Mouse (Mus musculus) hindbrain, postnatal 0 days (tissue): ENCODE measurements at regions not wholly inside any gene's neighbourhood (a gene's known extent, or its start where the extent isn't known, plus 50 kb on each side); places are given as distances from the start of the nearest gene placed in this dataset.

Experiments used
- ATAC-seq: fragments of 200-750 bp; cut with Nextera tagmentation; 2 replicates; pipeline ENCODE4 v1.8.0; 2017; ENCODE audit warnings: mild to moderate bottlenecking, moderate TSS enrichment, moderate library complexity
- DNase-seq: peaks from one replicate; pipeline ENCODE4 v3.0.0-alpha.2; 2015; ENCODE audit warnings: low spot score
- H3K27ac ChIP-seq: fragments of 300-500 bp; sonication (generic); 2 replicates; pipeline ENCODE4 v1.5.1; 2014; ENCODE audit warnings: mild to moderate bottlenecking
- H3K27me3 ChIP-seq: fragments of 300-500 bp; sonication (generic); 2 replicates; pipeline ENCODE4 v1.6.1; 2014; ENCODE audit warnings: low read length, mixed read lengths; ENCODE audit not compliant: insufficient read depth
- H3K36me3 ChIP-seq: fragments of 300-500 bp; sonication (generic); 2 replicates; pipeline ENCODE4 v1.6.1; 2014; ENCODE audit warnings: low read length, mixed read lengths; ENCODE audit not compliant: insufficient read depth
- H3K4me1 ChIP-seq: fragments of 300-500 bp; sonication (generic); 2 replicates; pipeline ENCODE4 v1.6.1; 2014; ENCODE audit warnings: antibody characterized with exemption, low read length, mixed read lengths; ENCODE audit not compliant: insufficient read depth
- H3K4me2 ChIP-seq: fragments of 300-500 bp; sonication (generic); 2 replicates; pipeline ENCODE4 v1.6.1; 2014; ENCODE audit warnings: low read depth, mild to moderate bottlenecking, low read length, moderate library complexity, mixed read lengths
- H3K4me3 ChIP-seq: fragments of 300-500 bp; sonication (generic); 2 replicates; pipeline ENCODE4 v1.5.1; 2014; ENCODE audit warnings: low read length
- H3K9ac ChIP-seq: fragments of 300-500 bp; sonication (generic); replicated peaks from 2 replicates; pipeline ENCODE4 v1.6.1; 2014; ENCODE audit warnings: mild to moderate bottlenecking, low read length, moderate library complexity, mixed read lengths
- H3K9me3 ChIP-seq: fragments of 300-500 bp; sonication (generic); 2 replicates; pipeline ENCODE4 v1.6.1; 2016; ENCODE audit warnings: low read length, mixed read lengths
- CTCF ChIP-seq: IDR thresholded peaks from 2 replicates; pipeline ENCODE4 v1.5.1; 2016; ENCODE audit warnings: antibody characterized with exemption, control low read depth, low read depth
- WGBS: fragments of 180-500 bp; shearing (Covaris S2); extraction: QIAGEN DNeasy Blood & Tissue Kit; methylation state at CpG from one replicate; pipeline ENCODE4 v1.1.7; 2014; 5-methylcytosine and 5-hydroxymethylcytosine counted together

- ATAC-seq (no peak), DNase-seq (no peak)
- no peak overlapping the region for H3K4me2 ChIP-seq
- no peak overlapping the region for H3K4me3 ChIP-seq
- H3K4me1 ChIP-seq, result no peaks in the 10 kb centered on the region
- WGBS, result 78% methylated on average over 4 of the region's 4 CpGs
- no peaks in the 10 kb centered on the region for H3K9me3 ChIP-seq
- H3K27me3 ChIP-seq, result no peaks in the 10 kb centered on the region
- no peaks in the 10 kb centered on the region for H3K36me3 ChIP-seq
- TF ChIP-seq CTCF, result no peak
- no peak overlapping the region for H3K9ac ChIP-seq
- H3K27ac ChIP-seq, result no peak overlapping the region
These were observed 166.6 kb downstream of the Fam198b start for GRCm38 (mm10) chr3:80050920-80051319.

- Histone ChIP-seq H3K4me3 (no peak overlapping the region), H3K27me3 (no peaks in the 10 kb centered on the region), H3K4me2 (no peak overlapping the region), H3K36me3 (no peaks in the 10 kb centered on the region), H3K9ac (no peak overlapping the region), H3K27ac (no peak overlapping the region), H3K9me3 (no peaks in the 10 kb centered on the region), H3K4me1 (no peaks in the 10 kb centered on the region)
- ATAC-seq (no peak), DNase-seq (no peak)
- WGBS, result 44% methylated on average over 4 of the region's 4 CpGs
- TF ChIP-seq CTCF, result no peak
These were observed 167.6 kb downstream of the Fam198b start for GRCm38 (mm10) chr3:80051963-80052362.

GRCm38 (mm10) chr3:80052879-80053278 is 168.5 kb downstream of the Fam198b start:
- Histone ChIP-seq H3K27me3 (no peaks in the 10 kb centered on the region), H3K27ac (no peak overlapping the region), H3K36me3 (no peaks in the 10 kb centered on the region), H3K9ac (no peak overlapping the region), H3K4me2 (no peak overlapping the region), H3K4me1 (no peaks in the 10 kb centered on the region), H3K9me3 (no peaks in the 10 kb centered on the region), H3K4me3 (no peak overlapping the region)
- ATAC-seq, result no peak
- no peak for TF ChIP-seq CTCF
- no peak for DNase-seq
- WGBS, result 57% methylated on average over 3 of the region's 3 CpGs

- H3K4me2 ChIP-seq, result no peak overlapping the region
- no peak for TF ChIP-seq CTCF
These were observed 169.1 kb downstream of the Fam198b start for GRCm38 (mm10) chr3:80053435-80053834.

GRCm38 (mm10) chr3:80056636-80057350 is 172.5 kb downstream of the Fam198b start:
- WGBS, result 79% methylated on average over 6 of the region's 6 CpGs
- Histone ChIP-seq H3K36me3 (no peaks in the 10 kb centered on the region), H3K4me3 (no peak overlapping the region), H3K9ac (no peak overlapping the region), H3K27me3 (no peaks in the 10 kb centered on the region), H3K4me1 (no peaks in the 10 kb centered on the region), H3K9me3 (no peaks in the 10 kb centered on the region), H3K4me2 (no peak overlapping the region), H3K27ac (no peak overlapping the region)
- TF ChIP-seq CTCF, result no peak
- DNase-seq (no peak), ATAC-seq (no peak)

More at GRCm38 (mm10) chr3:80053435-80053834, 169.1 kb downstream of the Fam198b start:
- Histone ChIP-seq H3K27ac (no peak overlapping the region), H3K9me3 (no peaks in the 10 kb centered on the region), H3K4me1 (no peaks in the 10 kb centered on the region), H3K27me3 (no peaks in the 10 kb centered on the region), H3K9ac (no peak overlapping the region), H3K36me3 (no peaks in the 10 kb centered on the region), H3K4me3 (no peak overlapping the region)
- ATAC-seq, result no peak
- 91% methylated on average over 2 of the region's 2 CpGs for WGBS
- no peak for DNase-seq

GRCm38 (mm10) chr3:80058722-80059121 is 174.4 kb downstream of the Fam198b start:
- Histone ChIP-seq H3K9ac (no peak overlapping the region), H3K4me1 (no peaks in the 10 kb centered on the region), H3K36me3 (no peaks in the 10 kb centered on the region), H3K27me3 (no peaks in the 10 kb centered on the region), H3K27ac (no peak overlapping the region), H3K4me3 (no peak overlapping the region), H3K4me2 (no peak overlapping the region), H3K9me3 (no peaks in the 10 kb centered on the region)
- peak; percentile 75 for DNase-seq
- peak; percentile 65 for TF ChIP-seq CTCF
- ATAC-seq, result peak; percentile 51; the same call in 1 of the 2 replicates
- WGBS, result 27% methylated on average over 2 of the region's 2 CpGs

GRCm38 (mm10) chr3:80070726-80071125 is 186.4 kb downstream of the Fam198b start:
- H3K9ac ChIP-seq, result no peak overlapping the region
- no peak for TF ChIP-seq CTCF
- DNase-seq (no peak), ATAC-seq (no peak)
- no peaks in the 10 kb centered on the region for H3K9me3 ChIP-seq
- no peak overlapping the region for H3K4me3 ChIP-seq
- H3K36me3 ChIP-seq, result no peaks in the 10 kb centered on the region
- 72% methylated on average over 5 of the region's 5 CpGs for WGBS
- H3K27me3 ChIP-seq, result no peaks in the 10 kb centered on the region
- no peak overlapping the region for H3K4me2 ChIP-seq
- no peaks in the 10 kb centered on the region for H3K4me1 ChIP-seq
- no peak overlapping the region for H3K27ac ChIP-seq
